In genomic region chr3:116026996-116027395, GRCm38 (mm10) we compare ENCODE assay signal across 22 mouse cellular contexts. TPM values are rescaled to one million over a fixed set of nuclear protein-coding genes. Genes with fewer than 3 reads are reported as not detected.
A peak's percentile ranks its signal among the peaks of the same experiment; 100 is the strongest.
DNase-seq lines count a peak whose midpoint lies in the region; ATAC-seq and TF ChIP-seq lines count a peak whose summit lies in the region.
"Had no signal": no experiment of that assay in that cellular context is flagged by ENCODE, and none has a peak within 500 bp of the region (broad histone marks: within the 10 kb centered on the region; RNA-seq: fewer than 3 reads in every experiment).

No protein-coding gene starts in this region.

- peak in 1 of 2 experiments; percentile 29 for DNase-seq in cerebellum, adult 2 months
- DNase-seq in cerebellum, adult 11-12 months, result no peak
- peak; percentile 60 for DNase-seq in cerebellum, adult 9-11 months
- no peak for DNase-seq in cerebellum, postnatal 10 days
- no peak for DNase-seq in limb, embryonic 10.5 days (ENCODE audit: low spot score)
- DNase-seq: adrenal gland, adult 8-10 months; adrenal gland, postnatal 14 days; adrenal gland, postnatal 36 days; B cell, adult 2 months; cerebellum, adult 8-10 months; cerebellum, postnatal 25 days; forebrain, postnatal 0 days had no signal

- WGBS in cerebellum, adult 2 months, result 65% methylated on average over 20 of the region's 20 CpGs
- WGBS in limb, embryonic 13.5 days, result 79% methylated on average over 20 of the region's 20 CpGs
- 97% methylated on average over 20 of the region's 20 CpGs for WGBS in limb, embryonic 10.5 days

- TF ChIP-seq POLR2A in cerebellum, adult 2 months (IDR thresholded peaks at IDR 0.05; ENCODE audit: borderline replicate concordance, insufficient read depth, low read length), result no peak

- no peak overlapping the region for H3K4me3 ChIP-seq in cerebellum, adult 2 months (replicated peaks; ENCODE audit: insufficient read depth, low read depth, low read length)
- H3K4me3 ChIP-seq in limb, embryonic 13.5 days, result no peak overlapping the region
- H3K4me3 ChIP-seq in limb, embryonic 10.5 days, result no peak overlapping the region
- H3K4me3 ChIP-seq: embryonic facial prominence, embryonic 10.5 days; embryonic facial prominence, embryonic 12.5 days; forebrain, embryonic 13.5 days; forebrain, embryonic 15.5 days had no signal

- no peak overlapping the region for H3K9ac ChIP-seq in limb, embryonic 13.5 days
- H3K9ac ChIP-seq: embryonic facial prominence, embryonic 12.5 days; forebrain, embryonic 13.5 days; forebrain, embryonic 15.5 days; forebrain, postnatal 0 days had no signal

- H3K36me3 ChIP-seq in limb, embryonic 13.5 days, result peaks cover 16% of the 10 kb centered on the region
- H3K36me3 ChIP-seq in limb, embryonic 10.5 days, result peaks cover 23% of the 10 kb centered on the region

- ATAC-seq in limb, embryonic 13.5 days (ENCODE audit: low FRiP score, low read depth), result no peak
- ATAC-seq: activated CD4-positive, CD25-positive, alpha-beta regulatory T cell, adult 4 months; CD4-positive, CD25-positive, alpha-beta regulatory T cell, adult 4 months; forebrain, embryonic 13.5 days; forebrain, embryonic 15.5 days; forebrain, postnatal 0 days; Patski had no signal

- TF ChIP-seq CTCF in cerebellum, adult 2 months (IDR thresholded peaks at IDR 0.05; ENCODE audit: borderline replicate concordance, insufficient read depth, low read depth, low read length), result no peak

- H3K27ac ChIP-seq in cerebellum, adult 2 months (ENCODE audit: insufficient read depth, low read length), result peak overlapping the region; percentile 20; the same call in 1 of the 2 replicates
- no peak overlapping the region for H3K27ac ChIP-seq in limb, embryonic 13.5 days
- no peak overlapping the region for H3K27ac ChIP-seq in limb, embryonic 10.5 days
- H3K27ac ChIP-seq: embryonic facial prominence, embryonic 10.5 days; embryonic facial prominence, embryonic 12.5 days; forebrain, embryonic 13.5 days; forebrain, embryonic 15.5 days had no signal

- H3K4me1 ChIP-seq in cerebellum, adult 2 months (ENCODE audit: control insufficient read depth, insufficient read depth, low read length), result peaks cover 36% of the 10 kb centered on the region
- H3K4me1 ChIP-seq in limb, embryonic 13.5 days, result peaks cover 14% of the 10 kb centered on the region
- peaks cover 13% of the 10 kb centered on the region; the same call in 1 of the 2 replicates for H3K4me1 ChIP-seq in limb, embryonic 10.5 days
- H3K4me1 ChIP-seq: embryonic facial prominence, embryonic 10.5 days; embryonic facial prominence, embryonic 12.5 days; forebrain, embryonic 15.5 days had no signal

- H3K27me3 ChIP-seq in cerebellum, adult 2 months (ENCODE audit: control insufficient read depth, insufficient read depth, low read length), result no peaks in the 10 kb centered on the region
- no peaks in the 10 kb centered on the region for H3K27me3 ChIP-seq in limb, embryonic 13.5 days
- H3K27me3 ChIP-seq in limb, embryonic 10.5 days (ENCODE audit: low read depth, poor library complexity, severe bottlenecking), result no peaks in the 10 kb centered on the region
- H3K27me3 ChIP-seq: CH12.LX; embryonic facial prominence, embryonic 12.5 days; forebrain, embryonic 13.5 days; forebrain, embryonic 15.5 days; Patski had no signal

- no peaks in the 10 kb centered on the region for H3K9me3 ChIP-seq in limb, embryonic 13.5 days
- H3K9me3 ChIP-seq in limb, embryonic 10.5 days (replicated peaks), result no peaks in the 10 kb centered on the region
- H3K9me3 ChIP-seq: embryonic facial prominence, embryonic 10.5 days; embryonic facial prominence, embryonic 12.5 days; forebrain, embryonic 13.5 days; forebrain, embryonic 15.5 days; G1E had no signal

- 0 out of 2 replicates have a peak overlapping the region, but pooled peaks have one; percentile 14 for H3K4me2 ChIP-seq in limb, embryonic 13.5 days (replicated peaks)
- H3K4me2 ChIP-seq: embryonic facial prominence, embryonic 12.5 days; forebrain, embryonic 13.5 days; forebrain, embryonic 15.5 days had no signal

RNA-seq across cellular contexts. Expression of gene Extl2, which starts 19.7 kb away (rescaled TPM):
- polyA plus RNA-seq in cerebellum, adult 2 months (2012; rRNA removed), result 67.8 and 70.0 TPM in 2 replicates
- polyA plus RNA-seq in limb, embryonic 13.5 days (2015; fragmentation: Nextera tagmentation; extraction: Ambion mirVana), result 20.1 and 21.1 TPM in 2 replicates
- 16.2 and 17.4 TPM in 2 replicates for polyA plus RNA-seq in limb, embryonic 10.5 days (2016; fragmentation: Nextera tagmentation; extraction: Ambion mirVana)

RNA-seq across cellular contexts. Expression of gene Slc30a7, which starts 19.8 kb away (rescaled TPM):
- polyA plus RNA-seq in cerebellum, adult 2 months (2012; rRNA removed), result 13.7 and 14.3 TPM in 2 replicates
- polyA plus RNA-seq in limb, embryonic 13.5 days (2015; fragmentation: Nextera tagmentation; extraction: Ambion mirVana), result 32.1 and 32.9 TPM in 2 replicates
- polyA plus RNA-seq in limb, embryonic 10.5 days (2016; fragmentation: Nextera tagmentation; extraction: Ambion mirVana), result 27.9 and 29.5 TPM in 2 replicates
